Mouse (Mus musculus) kidney, postnatal 4 days (tissue): Measurements from ENCODE around the gene Rab5if.
A peak's percentile ranks its signal among the peaks of the same experiment; 100 is the strongest.
"Not testable (repeated sequence)": the region's sequence is repeated elsewhere in the genome, so short reads cannot be mapped to it uniquely, and the experiment has no call there.

Experiments used
- DNase-seq, 2 experiments: peaks; one replicate each; pipeline ENCODE4 v3.0.0; 2021; ENCODE audit warnings: mixed read lengths in 2 of 2

The Rab5if gene

DNA sequence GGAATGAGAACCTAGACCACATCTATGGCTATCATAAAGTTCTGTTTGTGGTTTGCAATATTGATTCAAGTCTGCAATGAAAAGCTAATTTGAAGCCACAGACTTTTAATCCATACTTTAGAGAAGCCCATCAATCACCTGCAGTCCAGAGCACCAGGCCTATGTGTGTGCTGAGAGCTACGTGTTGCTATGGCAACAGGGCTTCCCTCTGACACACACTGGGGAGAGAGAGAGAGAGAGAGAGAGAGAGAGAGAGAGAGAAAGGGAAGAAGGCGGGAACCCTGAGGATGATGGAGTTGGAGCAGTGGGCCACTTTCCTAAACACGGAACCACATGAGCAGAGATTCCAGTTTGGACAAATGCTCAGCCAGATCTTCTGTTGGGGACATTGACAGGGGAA, 29.3 kb downstream of the Rab5if start:
- no peak for DNase-seq

GRCm38 (mm10) chr2:156892821-156893220, 29.9 kb downstream of the Rab5if start:
- DNase-seq = no peak

- DNase-seq = no peak
Measured at GRCm38 (mm10) chr2:156894496-156895265, 31.8 kb downstream of the Rab5if start.

DNA sequence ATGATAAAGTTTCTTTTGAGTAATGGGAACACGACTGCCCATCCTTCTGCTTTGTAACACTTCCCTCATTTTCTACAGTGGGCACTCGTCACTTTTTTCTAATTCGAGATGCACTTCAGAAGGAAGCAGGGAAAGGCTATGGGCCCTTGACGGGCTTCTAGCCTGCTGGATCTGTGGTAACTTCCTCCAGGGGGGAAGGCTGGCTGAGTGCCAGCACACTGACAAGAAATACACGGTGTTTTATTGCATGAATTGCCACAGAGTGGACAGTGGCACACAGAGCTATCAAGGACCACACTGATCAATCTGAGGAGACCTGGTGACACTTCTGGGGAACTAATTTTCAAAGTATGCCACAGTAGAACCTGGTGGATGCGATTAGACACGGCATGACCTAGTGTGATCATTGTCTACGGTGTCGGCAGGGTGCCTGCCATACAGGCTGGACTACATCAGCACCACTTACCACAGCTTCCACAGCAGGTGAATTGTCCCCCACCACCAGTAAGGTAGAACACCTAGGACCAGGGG, 33.5 kb downstream of the Rab5if start:
- DNase-seq = peak in 1 of 2 experiments; percentile 32

DNA sequence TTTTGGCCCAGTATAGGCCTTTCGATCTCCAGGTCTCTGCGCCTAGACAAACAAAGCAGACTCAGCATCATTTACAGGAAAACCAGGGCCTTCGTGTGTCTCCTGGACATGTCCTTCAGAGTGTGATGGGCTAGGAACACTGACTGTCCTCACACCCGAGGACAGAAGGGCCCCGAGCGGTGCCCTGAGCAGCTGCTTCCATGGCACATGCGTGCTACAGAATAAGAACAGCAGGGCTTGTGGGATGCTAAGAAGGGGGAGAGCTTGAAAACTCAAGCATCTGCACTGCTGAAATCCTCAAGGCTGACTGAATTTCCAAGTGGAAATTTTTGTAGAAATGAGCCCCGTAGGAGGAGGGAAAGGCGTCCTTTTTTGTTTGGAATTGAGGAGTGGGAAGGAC, 34.1 kb downstream of the Rab5if start:
- no peak for DNase-seq

- DNase-seq = no peak
Measured at GRCm38 (mm10) chr2:156898374-156898773, 35.4 kb downstream of the Rab5if start.

DNA sequence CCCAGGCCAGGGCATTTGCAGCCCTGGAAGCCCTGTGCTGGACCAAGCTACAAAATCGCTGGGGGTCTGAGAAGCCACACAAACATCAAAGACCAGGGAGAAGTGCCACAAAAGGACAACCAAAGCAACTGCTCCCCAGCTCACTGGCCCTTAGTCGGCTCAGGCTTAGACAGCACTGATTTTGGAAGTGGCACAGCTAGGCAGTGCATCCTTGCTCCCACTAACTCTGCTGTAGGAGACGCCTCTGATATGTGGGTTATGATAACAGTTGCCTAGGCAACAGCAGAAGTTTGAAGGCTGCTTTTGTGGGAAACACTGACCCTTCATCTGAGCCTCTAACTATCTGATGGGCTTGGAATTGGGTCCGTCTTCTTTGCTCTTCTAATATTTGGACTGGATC, 36.3 kb downstream of the Rab5if start:
- DNase-seq = no peak

DNA sequence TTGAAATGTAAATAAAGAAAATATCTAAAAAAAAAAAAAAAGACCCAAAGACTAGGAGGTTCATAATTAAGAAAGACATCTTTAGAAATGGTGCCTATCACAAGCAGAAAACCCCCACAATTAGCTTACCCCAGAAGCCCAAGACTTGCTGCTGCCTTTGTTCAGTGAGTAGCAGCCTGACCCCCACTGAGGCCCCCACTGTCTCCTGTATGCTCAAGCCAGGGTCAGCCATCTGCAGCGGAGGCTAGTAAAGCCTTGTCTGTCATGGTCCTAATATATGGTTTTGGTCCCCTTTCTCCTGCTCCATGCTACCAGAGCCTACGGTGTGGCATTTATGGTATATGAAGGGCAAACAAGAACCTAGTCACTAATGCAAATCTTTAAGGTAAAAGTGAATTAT, 38.4 kb downstream of the Rab5if start:
- no peak for DNase-seq

DNA sequence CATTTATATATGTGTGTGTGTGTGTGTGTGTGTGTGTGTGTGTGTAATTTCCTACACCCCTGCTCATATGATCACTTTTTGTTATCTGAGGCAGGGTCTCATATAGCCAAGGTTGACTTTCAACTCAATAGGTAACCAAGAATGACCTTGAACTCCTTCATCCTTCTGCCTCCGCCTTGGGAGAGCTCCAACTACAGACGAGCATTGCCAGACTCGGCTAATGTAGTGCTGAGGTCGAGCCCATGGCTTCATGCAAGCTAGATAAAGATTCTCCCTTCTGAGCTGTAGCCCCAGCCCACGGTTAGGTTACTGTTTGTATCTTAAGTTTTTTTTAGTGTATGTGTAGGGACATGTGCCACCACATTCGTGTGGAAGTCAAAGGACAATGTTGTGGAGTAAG, 39.0 kb downstream of the Rab5if start:
- DNase-seq = no peak

- DNase-seq = not testable (repeated sequence)
Measured at GRCm38 (mm10) chr2:156902411-156902810, 39.5 kb downstream of the Rab5if start.

GRCm38 (mm10) chr2:156903367-156903766, 40.4 kb downstream of the Rab5if start:
- DNase-seq = no peak

GRCm38 (mm10) chr2:156904976-156905717, 42.2 kb downstream of the Rab5if start:
- peak; percentile 86 to 88 for DNase-seq

DNA sequence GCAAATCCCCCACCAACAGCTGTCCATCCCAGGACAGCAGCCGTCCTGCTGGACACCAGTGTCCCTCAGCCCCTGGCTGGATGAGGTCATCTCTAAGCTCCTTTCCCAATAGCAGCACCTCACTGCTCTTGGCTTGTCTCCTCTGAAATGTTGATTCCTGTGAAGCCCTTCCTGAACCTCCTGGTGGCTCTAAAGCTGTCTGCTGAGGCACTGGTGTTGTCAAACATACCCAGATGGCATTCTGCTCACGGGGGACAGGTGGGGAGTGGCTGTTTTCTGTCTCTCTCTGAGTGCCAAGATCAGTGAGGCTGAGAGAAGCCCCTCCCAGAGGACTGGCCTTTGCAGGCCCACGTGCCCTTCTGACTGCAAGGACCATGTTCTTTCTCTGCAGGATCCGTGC, 43.0 kb downstream of the Rab5if start:
- not testable (repeated sequence) for DNase-seq

GRCm38 (mm10) chr2:156913191-156913590, 50.3 kb downstream of the Rab5if start:
- DNase-seq = no peak

- DNase-seq = no peak
Measured at GRCm38 (mm10) chr2:156915559-156915958, 52.6 kb downstream of the Rab5if start.

DNA sequence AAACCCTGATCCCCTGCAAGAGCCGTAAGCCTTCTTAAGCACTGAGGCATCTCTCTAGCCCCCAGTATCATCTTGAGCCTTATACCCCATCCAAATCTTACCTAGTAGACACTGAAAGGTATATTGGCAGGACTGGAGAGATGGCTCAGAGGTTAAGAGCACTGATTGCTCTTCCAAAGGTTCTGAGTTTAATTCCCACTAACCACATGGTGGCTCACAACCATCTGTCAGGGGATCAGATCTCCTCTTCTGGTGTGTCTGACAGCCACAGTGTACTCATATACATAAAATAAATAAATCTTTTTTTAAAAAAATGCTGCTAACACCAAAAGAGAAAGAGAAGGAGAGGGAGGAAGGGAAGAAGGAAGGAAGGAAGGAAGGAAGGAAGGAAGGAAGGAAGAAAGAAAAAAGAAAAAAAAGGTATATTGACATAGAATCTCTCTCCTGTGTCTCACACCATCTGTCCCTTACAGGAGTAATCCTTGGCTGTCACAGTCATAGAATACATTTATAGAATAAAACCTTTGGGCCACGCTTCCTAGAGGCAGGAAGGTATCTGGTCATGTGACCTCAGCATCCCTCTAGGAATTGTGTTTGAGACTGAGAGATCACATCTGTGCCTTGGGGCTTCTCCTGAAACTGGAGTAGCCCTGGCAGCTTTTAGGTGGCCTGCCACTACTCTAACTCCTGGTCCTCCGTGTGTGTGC, 53.6 kb downstream of the Rab5if start:
- DNase-seq = no peak

- no peak for DNase-seq
Measured at GRCm38 (mm10) chr2:156918562-156918961, 55.6 kb downstream of the Rab5if start.

- DNase-seq = not testable (repeated sequence)
Measured at GRCm38 (mm10) chr2:156919191-156919590, 56.3 kb downstream of the Rab5if start.

- DNase-seq = no peak
Measured at GRCm38 (mm10) chr2:156919796-156920195, 56.9 kb downstream of the Rab5if start.

- DNase-seq = no peak
Measured at GRCm38 (mm10) chr2:156923057-156923456, 60.1 kb downstream of the Rab5if start.
